Mouse (Mus musculus): ENCODE results near the gene Gal3st4. TPM values are rescaled to one million over a fixed set of nuclear protein-coding genes. Genes with fewer than 3 reads are reported as not detected.

Gal3st4 gene
- 1.7 and 2.1 TPM in 2 replicates for polyA plus RNA-seq (2012; rRNA removed)

GRCm38 (mm10) chr5:138272409-138272923 is at the start of gene Gal3st4:
Gal3st4 (minus strand) TSS chr5:138272840.
- no peak for DNase-seq (ENCODE audit: low spot score)

- no peak for DNase-seq (ENCODE audit: low spot score)
Observed at GRCm38 (mm10) chr5:138312795-138313194, 40.2 kb upstream of the Gal3st4 start.

- DNase-seq (ENCODE audit: low spot score), result no peak
Observed at GRCm38 (mm10) chr5:138299613-138300012, 27.0 kb upstream of the Gal3st4 start.

GRCm38 (mm10) chr5:138294158-138294557 is 21.5 kb upstream of the Gal3st4 start:
- no peak for DNase-seq (ENCODE audit: low spot score)

GRCm38 (mm10) chr5:138291638-138292037 is 19.0 kb upstream of the Gal3st4 start:
- no peak for DNase-seq (ENCODE audit: low spot score)

GRCm38 (mm10) chr5:138287861-138288260 is 15.2 kb upstream of the Gal3st4 start:
- DNase-seq (ENCODE audit: low spot score), result no peak

- DNase-seq (ENCODE audit: low spot score), result no peak
Observed at GRCm38 (mm10) chr5:138283540-138283939, 10.9 kb upstream of the Gal3st4 start.

GRCm38 (mm10) chr5:138281798-138282197 is 9.2 kb upstream of the Gal3st4 start:
- DNase-seq (ENCODE audit: low spot score), result no peak

- no peak for DNase-seq (ENCODE audit: low spot score)
Observed at GRCm38 (mm10) chr5:138280829-138281228, 8.2 kb upstream of the Gal3st4 start.

- DNase-seq (ENCODE audit: low spot score), result no peak
Observed at GRCm38 (mm10) chr5:138280425-138280768, 7.8 kb upstream of the Gal3st4 start.

GRCm38 (mm10) chr5:138279585-138280424 is 7.2 kb upstream of the Gal3st4 start, which contains the start of the genes Gm43720, Gpc2 and Stag3:
Gm43720 (minus strand) TSS chr5:138279958.
Gpc2 (minus strand) TSS chr5:138280005.
Stag3 (plus strand) TSS chr5:138280240.
- peak; percentile 67 for DNase-seq (ENCODE audit: low spot score)

GRCm38 (mm10) chr5:138277994-138278393 is 5.4 kb upstream of the Gal3st4 start:
- no peak for DNase-seq (ENCODE audit: low spot score)

GRCm38 (mm10) chr5:138275216-138276050 is 2.8 kb upstream of the Gal3st4 start:
- no peak for DNase-seq (ENCODE audit: low spot score)

- no peak for DNase-seq (ENCODE audit: low spot score)
Observed at GRCm38 (mm10) chr5:138274186-138274585, 1.5 kb upstream of the Gal3st4 start.

GRCm38 (mm10) chr5:138271232-138271631 is 1.4 kb downstream of the Gal3st4 start:
- no peak for DNase-seq (ENCODE audit: low spot score)

- DNase-seq (ENCODE audit: low spot score), result no peak
Observed at GRCm38 (mm10) chr5:138268980-138269379, 3.7 kb downstream of the Gal3st4 start.

- DNase-seq (ENCODE audit: low spot score), result no peak
Observed at GRCm38 (mm10) chr5:138267114-138267513, 5.5 kb downstream of the Gal3st4 start.

GRCm38 (mm10) chr5:138265712-138266111 is 6.9 kb downstream of the Gal3st4 start:
- DNase-seq (ENCODE audit: low spot score), result no peak

GRCm38 (mm10) chr5:138264207-138264578 is 8.4 kb downstream of the Gal3st4 start:
- no peak for DNase-seq (ENCODE audit: low spot score)

- DNase-seq (ENCODE audit: low spot score), result peak; percentile 80
Observed at GRCm38 (mm10) chr5:138263260-138264206, 9.1 kb downstream of the Gal3st4 start, which contains the start of gene BC037034. BC037034 (minus strand) TSS chr5:138264033.

- no peak for DNase-seq (ENCODE audit: low spot score)
Observed at GRCm38 (mm10) chr5:138262582-138263240, 9.9 kb downstream of the Gal3st4 start.
